Mouse (Mus musculus) hindbrain, embryonic 10.5 days (tissue): ENCODE measurements around the gene Ndc80. TPM values are rescaled to one million over a fixed set of nuclear protein-coding genes. Genes with fewer than 3 reads are reported as not detected.
"Not testable (repeated sequence)": the region's sequence is repeated elsewhere in the genome, so short reads cannot be mapped to it uniquely, and the experiment has no call there.

Experiments
- DNase-seq: peaks from one replicate; pipeline ENCODE4 v3.0.0-alpha.2; 2017; ENCODE audit warnings: low spot score
- H3K27ac ChIP-seq: fragments of 300-500 bp; sonication (generic); 2 replicates; pipeline ENCODE4 v1.5.1; 2016; ENCODE audit warnings: mild to moderate bottlenecking, moderate library complexity
- H3K27me3 ChIP-seq: fragments of 300-500 bp; sonication (generic); 2 replicates; pipeline ENCODE4 v1.6.1; 2016; ENCODE audit warnings: mild to moderate bottlenecking; ENCODE audit not compliant: poor library complexity, insufficient read depth, severe bottlenecking
- H3K36me3 ChIP-seq: fragments of 300-500 bp; sonication (generic); 2 replicates; pipeline ENCODE4 v1.6.1; 2016; ENCODE audit warnings: mild to moderate bottlenecking, moderate library complexity
- H3K4me1 ChIP-seq: fragments of 300-500 bp; sonication (generic); replicated peaks from 2 replicates; pipeline ENCODE4 v1.6.1; 2016; ENCODE audit warnings: mild to moderate bottlenecking
- H3K4me3 ChIP-seq: fragments of 300-500 bp; sonication (generic); 2 replicates; pipeline ENCODE4 v1.5.1; 2016; ENCODE audit warnings: mild to moderate bottlenecking, moderate library complexity
- H3K9me3 ChIP-seq: fragments of 300-500 bp; sonication (generic); 2 replicates; pipeline ENCODE4 v1.6.1; 2016; ENCODE audit warnings: mild to moderate bottlenecking, moderate library complexity
- WGBS: fragments of 180-500 bp; shearing (Covaris S2); methylation state at CpG from one replicate; pipeline ENCODE4 v1.1.7; 2016; 5-methylcytosine and 5-hydroxymethylcytosine counted together
- polyA plus RNA-seq: library from polyadenylated mRNA; unstranded; fragments of >200 nt; fragmentation: Nextera tagmentation; extraction: Ambion mirVana; gene quantifications from 2 replicates; pipeline ENCODE4 v1.2.1, GENCODE M21; 2016

Ndc80 gene
- polyA plus RNA-seq, 1 experiment from 2014 or later = 38.4 TPM

GRCm38 (mm10) chr17:71474762-71475704 lies 51.6 kb downstream of the Ndc80 start, which contains the start of gene Smchd1:
TSS of gene Smchd1 (minus strand) at chr17:71475343.
- WGBS = under 1% methylated on average over 104 of the region's 109 CpGs
- Histone ChIP-seq H3K4me1 (peaks cover 16% of the 10 kb centered on the region), H3K27me3 (no peaks in the 10 kb centered on the region), H3K27ac (peak within 1 kb of the TSS; percentile 99), H3K4me3 (peak within 1 kb of the TSS; percentile 87), H3K36me3 (no peaks in the 10 kb centered on the region), H3K9me3 (no peaks in the 10 kb centered on the region)
- peak; percentile 96 for DNase-seq

- Histone ChIP-seq H3K36me3 (0 out of 2 replicates have a peak, but pooled peaks cover 4% of the 10 kb centered on the region), H3K27ac (peak overlapping the region; percentile 99), H3K27me3 (no peaks in the 10 kb centered on the region), H3K9me3 (no peaks in the 10 kb centered on the region), H3K4me1 (peaks cover 16% of the 10 kb centered on the region), H3K4me3 (peak overlapping the region; percentile 87)
- no peak for DNase-seq
- 15% methylated on average over 8 of the region's 8 CpGs for whole genome bisulfite sequencing
These were observed 52.5 kb downstream of the Ndc80 start for GRCm38 (mm10) chr17:71474128-71474527.

GRCm38 (mm10) chr17:71471261-71471660 lies 55.4 kb downstream of the Ndc80 start:
- 89% methylated on average over 2 of the region's 2 CpGs for WGBS
- DNase-seq = no peak
- Histone ChIP-seq H3K27me3 (no peaks in the 10 kb centered on the region), H3K4me3 (no peak overlapping the region), H3K27ac (no peak overlapping the region), H3K9me3 (no peaks in the 10 kb centered on the region), H3K4me1 (peaks cover 14% of the 10 kb centered on the region), H3K36me3 (0 out of 2 replicates have a peak, but pooled peaks cover 4% of the 10 kb centered on the region)

- Histone ChIP-seq H3K27ac (no peak overlapping the region), H3K4me1 (no peaks in the 10 kb centered on the region), H3K27me3 (no peaks in the 10 kb centered on the region), H3K36me3 (peaks cover 87% of the 10 kb centered on the region), H3K4me3 (no peak overlapping the region), H3K9me3 (no peaks in the 10 kb centered on the region)
- WGBS = 88% methylated on average over 3 of the region's 3 CpGs
- no peak for DNase-seq
These were observed 66.3 kb downstream of the Ndc80 start for GRCm38 (mm10) chr17:71460312-71460711.

- H3K36me3 ChIP-seq = peaks cover 91% of the 10 kb centered on the region
- no peaks in the 10 kb centered on the region for H3K4me1 ChIP-seq
- no peak for DNase-seq
- H3K4me3 ChIP-seq = no peak within 1 kb of the TSS
- H3K9me3 ChIP-seq = no peaks in the 10 kb centered on the region
- H3K27ac ChIP-seq = no peak within 1 kb of the TSS
- no peaks in the 10 kb centered on the region for H3K27me3 ChIP-seq
- WGBS = 96% methylated on average over 2 of the region's 2 CpGs
These were observed 66.8 kb downstream of the Ndc80 start, which contains the start of gene Gm4707 for GRCm38 (mm10) chr17:71459818-71460217. TSS of gene Gm4707 (minus strand) at chr17:71459918.

GRCm38 (mm10) chr17:71457361-71457760 lies 69.3 kb downstream of the Ndc80 start:
- not testable (repeated sequence) for H3K4me1 ChIP-seq, H3K9me3 ChIP-seq, H3K4me3 ChIP-seq, H3K27ac ChIP-seq, DNase-seq, H3K27me3 ChIP-seq
- H3K36me3 ChIP-seq = peaks cover 86% of the 10 kb centered on the region
- 91% methylated on average over 6 of the region's 6 CpGs for WGBS

Other genes with a start within 250 kb of the Ndc80 start
- gene Emilin2, start 214.9 kb downstream of the Ndc80 start, polyA plus RNA-seq = 20.2 and 26.3 TPM in 2 replicates
- 4.0 and 6.3 TPM in 2 replicates for gene Gm4707, start 66.9 kb downstream of the Ndc80 start, polyA plus RNA-seq
- gene Smchd1, start 51.5 kb downstream of the Ndc80 start, polyA plus RNA-seq = 50.7 and 79.2 TPM in 2 replicates
- gene Spdya, start 25.2 kb upstream of the Ndc80 start, polyA plus RNA-seq = 0.92 and 1.3 TPM in 2 replicates
- gene Wdr43, start 89.0 kb upstream of the Ndc80 start, polyA plus RNA-seq = 59.9 and 94.3 TPM in 2 replicates
- 0.05 and 0.09 TPM in 2 replicates for gene Togaram2, start 146.4 kb upstream of the Ndc80 start, polyA plus RNA-seq
- not detected in 2 replicates for gene Pcare, start 226.0 kb upstream of the Ndc80 start, polyA plus RNA-seq
- 4.1 and 4.9 TPM in 2 replicates for gene Clip4, start 241.6 kb upstream of the Ndc80 start, polyA plus RNA-seq